Mouse (Mus musculus) midbrain, embryonic 14.5 days (tissue): ENCODE results near the gene Tspan7. TPM values are rescaled to one million over a fixed set of nuclear protein-coding genes. Genes with fewer than 3 reads are reported as not detected.

ENCODE experiments used
- polyA plus RNA-seq: library from polyadenylated mRNA; unstranded; fragments of >200 nt; fragmentation: Nextera tagmentation; extraction: Ambion mirVana; gene quantifications from 2 replicates; pipeline ENCODE4 v1.2.1, GENCODE M21; 2014

Gene Tspan7
- polyA plus RNA-seq, 1 experiment from 2014 or later, result 332 TPM

Other genes starting within 250 kb of the Tspan7 start
- gene Otc, start 232.9 kb upstream of the Tspan7 start, polyA plus RNA-seq, result 0.15 TPM in 1 of 2 replicates, not detected in the other
- gene Mid1ip1, start 229.9 kb downstream of the Tspan7 start, polyA plus RNA-seq, result 55.4 and 61.1 TPM in 2 replicates